Mouse (Mus musculus): Measurements from ENCODE around the gene Slc35g1. TPM values are rescaled to one million over a fixed set of nuclear protein-coding genes. Genes with fewer than 3 reads are reported as not detected.

Gene Slc35g1
- polyA plus RNA-seq (2015; fragmentation: Illumina TruSeq; extraction: RNeasy Lipid Tissue Mini Kit (QIAGEN cat#74804); ENCODE audit: insufficient read depth, low replicate concordance): 10.1 TPM

GRCm38 (mm10) chr19:38395701-38396632 lies at the start of gene Slc35g1:
Slc35g1 (plus strand) TSS chr19:38395980.

Other genes starting within 250 kb of the Slc35g1 start
- gene Fra10ac1, start 171.8 kb upstream of the Slc35g1 start, polyA plus RNA-seq (2015; fragmentation: Illumina TruSeq; extraction: RNeasy Lipid Tissue Mini Kit (QIAGEN cat#74804); ENCODE audit: insufficient read depth, low replicate concordance): 42.4 TPM
- gene Lgi1, start 131.4 kb upstream of the Slc35g1 start, polyA plus RNA-seq (2015; fragmentation: Illumina TruSeq; extraction: RNeasy Lipid Tissue Mini Kit (QIAGEN cat#74804); ENCODE audit: insufficient read depth, low replicate concordance): 0.75 TPM
- gene Plce1, start 85.1 kb downstream of the Slc35g1 start, polyA plus RNA-seq (2015; fragmentation: Illumina TruSeq; extraction: RNeasy Lipid Tissue Mini Kit (QIAGEN cat#74804); ENCODE audit: insufficient read depth, low replicate concordance): 7.2 TPM

Measured in spleen, adult 10 weeks (tissue).